Mouse (Mus musculus) telencephalon, adult 2 months (tissue): Measurements from ENCODE around the gene Chd1.
"Not testable (repeated sequence)": the region's sequence is repeated elsewhere in the genome, so short reads cannot be mapped to it uniquely, and the experiment has no call there.

Experiments used
- DNase-seq: peaks from one replicate; pipeline ENCODE4 v3.0.0-alpha.2; 2011; ENCODE audit warnings: low read depth, low spot score

Chd1 gene

DNA sequence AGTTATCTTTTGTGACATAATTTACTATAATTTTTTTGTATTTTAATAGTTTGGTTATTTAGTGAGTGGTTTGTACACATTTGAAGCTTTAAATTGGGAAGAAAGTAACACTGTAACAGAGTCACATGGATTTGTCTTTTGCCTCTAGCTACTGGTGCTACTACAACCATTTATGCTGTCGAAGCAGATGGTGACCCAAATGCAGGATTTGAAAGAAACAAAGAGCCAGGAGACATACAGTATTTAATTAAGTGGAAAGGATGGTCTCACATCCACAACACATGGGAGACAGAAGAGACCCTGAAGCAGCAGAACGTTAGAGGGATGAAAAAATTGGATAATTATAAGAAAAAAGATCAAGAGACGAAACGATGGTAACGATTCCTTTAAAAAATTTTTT lies 26.9 kb downstream of the Chd1 start:
- DNase-seq = no peak

DNA sequence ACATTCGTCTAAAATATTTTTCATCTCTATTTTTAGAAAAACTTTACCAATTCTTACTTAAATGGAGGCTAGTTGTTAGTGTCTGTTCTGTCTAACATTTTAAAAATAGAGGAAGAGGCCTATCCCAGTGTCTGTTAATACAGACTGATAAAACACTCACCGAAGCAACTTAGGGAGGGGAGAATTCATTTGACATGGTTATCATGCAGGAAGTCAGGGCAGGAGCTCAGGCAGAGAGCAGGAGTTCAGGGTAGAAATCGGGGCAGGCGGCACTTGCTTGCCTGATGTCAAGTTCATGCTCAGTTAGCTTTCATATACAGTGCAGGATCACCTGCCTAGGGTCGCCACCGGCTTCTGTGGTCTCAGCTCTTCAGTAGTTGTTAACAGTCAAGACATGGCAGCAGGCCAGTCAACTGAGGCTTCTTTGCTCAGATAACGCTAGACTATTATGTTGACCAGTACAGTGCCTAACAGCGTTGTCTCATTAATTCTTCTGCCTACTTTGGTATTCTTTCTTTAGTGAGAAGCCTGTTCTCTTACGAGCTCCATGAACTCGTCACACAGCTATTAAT lies 32.7 kb downstream of the Chd1 start:
- no peak for DNase-seq

DNA sequence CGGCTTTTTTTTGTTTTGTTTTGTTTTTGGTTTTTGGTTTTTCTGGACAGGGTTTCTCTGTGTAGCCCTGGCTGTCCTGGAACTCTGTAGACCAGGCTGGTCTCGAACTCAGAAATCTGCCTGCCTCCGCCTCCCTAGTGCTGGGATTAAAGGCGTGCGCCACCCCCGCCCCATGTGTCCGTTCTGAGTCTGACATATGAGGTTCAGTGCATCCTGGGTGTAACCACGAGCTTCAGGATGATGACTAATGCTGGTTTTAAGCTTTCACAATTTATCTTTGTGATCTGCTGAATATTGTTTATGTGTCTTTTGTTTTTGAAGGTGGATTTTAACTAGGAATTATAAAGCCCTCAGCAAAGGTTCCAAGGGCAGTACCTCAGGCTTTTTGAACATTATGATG lies 37.1 kb downstream of the Chd1 start:
- no peak for DNase-seq

DNA sequence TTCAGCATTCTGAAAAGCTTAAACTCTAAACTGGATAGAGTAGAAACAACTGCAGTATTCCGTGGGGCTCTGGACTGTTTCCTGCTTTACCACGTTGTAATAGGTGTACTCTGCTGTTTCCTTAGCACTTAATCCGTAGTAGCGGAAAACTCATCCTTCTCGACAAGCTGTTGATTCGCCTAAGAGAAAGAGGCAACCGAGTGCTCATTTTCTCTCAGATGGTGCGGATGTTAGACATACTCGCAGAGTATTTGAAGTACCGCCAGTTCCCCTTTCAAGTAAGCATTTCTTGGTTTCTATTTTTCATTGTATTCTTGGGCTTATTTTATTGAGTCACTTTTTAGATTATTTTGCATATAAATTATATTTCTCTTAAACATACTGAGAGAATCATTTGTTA lies 38.2 kb downstream of the Chd1 start:
- no peak for DNase-seq

DNA sequence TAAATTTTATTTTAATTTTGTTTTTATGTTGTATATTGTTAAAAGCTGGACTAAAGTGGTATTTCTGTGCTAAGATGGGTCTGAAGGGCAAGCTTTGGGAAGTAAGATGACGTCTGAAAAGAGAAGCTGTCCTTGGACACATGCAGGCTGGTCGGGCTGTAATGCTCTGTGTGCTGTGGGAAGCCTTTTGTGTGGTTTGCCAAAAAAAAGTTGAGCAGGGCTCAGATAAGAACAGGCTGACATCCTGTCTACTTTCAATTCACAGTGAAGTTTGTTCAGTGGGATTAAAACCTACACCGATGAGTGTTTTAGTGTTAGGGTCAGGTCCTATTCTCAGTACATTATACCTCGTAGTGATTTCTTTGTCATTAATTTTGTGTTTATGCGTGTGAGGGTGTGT lies 38.6 kb downstream of the Chd1 start:
- DNase-seq = no peak

DNA sequence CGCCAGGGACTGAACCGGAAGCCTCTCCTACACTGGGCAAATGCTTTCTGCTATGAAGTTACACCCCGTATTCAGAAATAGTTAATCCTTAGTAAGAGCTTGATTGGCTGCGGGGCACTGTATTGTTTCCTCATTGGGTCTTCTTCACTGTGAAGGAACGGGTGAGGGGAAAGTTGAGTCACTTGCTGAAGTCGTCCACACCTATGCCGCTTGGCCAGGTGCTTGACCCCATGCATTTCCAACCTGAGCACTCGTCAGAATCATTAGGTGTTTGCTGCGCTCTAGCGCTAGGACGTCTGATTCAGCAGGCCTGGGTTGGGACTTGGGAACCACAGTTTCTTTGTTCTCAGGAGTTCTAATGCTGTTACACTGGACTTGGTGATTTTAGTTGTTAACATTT lies 41.9 kb downstream of the Chd1 start:
- DNase-seq = no peak

DNA sequence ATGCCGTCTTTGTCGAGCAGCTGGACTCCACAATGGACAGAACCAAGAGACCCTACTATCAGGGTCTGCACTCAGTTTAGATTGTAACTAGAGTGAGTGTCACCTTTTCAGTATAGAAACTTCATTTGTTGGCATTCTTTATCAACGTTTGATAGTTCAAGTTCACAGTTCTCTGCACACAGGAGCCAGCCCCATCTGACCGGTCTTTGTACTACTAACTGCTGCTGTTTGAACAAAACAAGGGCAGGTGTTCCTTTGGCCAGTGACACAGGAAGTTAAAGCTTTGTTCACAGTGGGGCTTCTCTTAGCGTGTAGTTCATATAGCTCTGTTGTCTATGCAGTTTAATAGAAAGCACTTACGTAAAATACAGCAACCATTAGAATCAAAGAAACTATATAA lies 43.3 kb downstream of the Chd1 start:
- no peak for DNase-seq

DNA sequence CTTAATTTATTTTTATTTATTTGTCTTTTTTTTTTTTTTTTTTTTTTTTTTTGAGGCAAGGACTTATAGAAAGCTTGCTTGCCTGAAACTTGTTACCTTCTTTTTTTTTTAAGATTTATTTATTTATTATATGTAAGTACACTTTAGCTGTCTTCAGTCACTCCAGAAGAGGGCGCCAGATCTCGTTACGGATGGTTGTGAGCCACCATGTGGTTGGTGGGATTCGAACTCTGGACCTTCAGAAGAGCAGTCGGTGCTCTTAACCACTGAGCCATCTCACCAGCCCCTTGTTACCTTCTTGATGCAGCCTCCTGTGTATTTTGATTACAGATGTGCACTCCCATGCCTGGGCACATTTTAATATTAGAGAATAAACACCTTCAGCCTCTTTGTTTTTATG lies 46.5 kb downstream of the Chd1 start:
- not testable (repeated sequence) for DNase-seq

DNA sequence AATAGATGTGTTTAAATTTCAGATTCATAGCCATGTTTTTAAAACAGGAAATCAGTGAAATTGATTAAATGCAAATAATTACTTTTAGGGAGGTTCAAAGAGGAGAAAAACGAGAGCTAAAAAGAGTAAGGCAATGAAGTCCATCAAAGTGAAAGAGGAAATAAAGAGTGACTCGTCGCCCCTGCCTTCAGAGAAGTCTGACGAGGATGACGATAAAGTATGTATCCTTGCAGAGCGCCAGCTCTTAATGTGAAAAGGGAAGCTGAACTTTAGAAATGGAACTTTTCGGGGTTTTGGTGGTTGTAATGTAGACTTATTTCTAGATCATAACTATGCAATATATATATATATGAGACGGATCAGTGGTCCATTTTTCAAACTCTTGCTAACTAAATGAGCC lies 56.4 kb downstream of the Chd1 start:
- no peak for DNase-seq

DNA sequence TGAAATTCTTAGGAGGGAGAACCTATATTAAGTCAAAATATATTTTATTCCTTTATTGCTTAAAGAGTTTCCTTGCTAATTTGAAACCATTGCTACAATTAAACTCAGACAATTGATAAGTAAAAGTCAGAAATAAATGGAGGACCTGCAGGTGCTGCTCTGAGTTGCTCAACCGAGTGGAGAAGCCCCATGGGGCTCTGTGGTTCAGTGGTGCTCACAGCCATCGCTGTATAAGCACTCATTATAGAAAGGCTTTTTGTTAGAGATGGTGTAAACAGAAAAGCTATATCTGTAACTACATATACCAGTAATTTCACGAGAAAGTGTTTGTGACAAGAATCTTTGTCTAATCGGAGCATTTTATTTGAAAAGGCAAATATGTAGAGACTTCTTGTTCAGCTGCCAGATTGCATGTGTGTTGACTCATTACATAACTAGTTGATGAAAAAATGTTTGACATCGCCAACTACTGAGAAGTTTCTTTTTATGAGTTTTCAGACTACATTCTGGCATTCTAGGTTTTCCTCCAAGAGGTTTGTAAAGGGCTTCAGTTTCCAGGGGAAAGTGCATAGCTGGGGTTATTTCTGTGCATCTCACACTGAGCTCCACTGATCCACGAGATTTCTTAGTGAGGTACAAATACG lies 64.4 kb downstream of the Chd1 start:
- DNase-seq = no peak

DNA sequence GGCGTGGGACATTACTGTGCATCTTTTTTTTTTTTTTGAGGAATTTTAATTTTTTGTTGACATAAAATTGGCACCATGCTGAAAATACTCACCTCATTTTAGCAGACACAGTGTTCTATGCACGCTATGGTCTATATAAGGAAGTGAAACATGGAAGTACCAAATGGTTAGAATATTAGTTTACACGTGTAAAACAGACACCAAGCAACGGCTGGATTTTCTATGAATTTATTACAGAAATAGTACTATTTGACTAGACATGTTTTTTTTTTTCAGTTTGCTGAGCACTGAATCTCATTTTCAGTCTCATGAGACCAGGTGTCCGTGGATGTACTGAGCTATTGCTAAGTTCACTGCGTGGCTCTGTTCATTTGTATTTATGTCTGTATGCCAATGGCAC lies 69.2 kb downstream of the Chd1 start:
- DNase-seq = no peak

DNA sequence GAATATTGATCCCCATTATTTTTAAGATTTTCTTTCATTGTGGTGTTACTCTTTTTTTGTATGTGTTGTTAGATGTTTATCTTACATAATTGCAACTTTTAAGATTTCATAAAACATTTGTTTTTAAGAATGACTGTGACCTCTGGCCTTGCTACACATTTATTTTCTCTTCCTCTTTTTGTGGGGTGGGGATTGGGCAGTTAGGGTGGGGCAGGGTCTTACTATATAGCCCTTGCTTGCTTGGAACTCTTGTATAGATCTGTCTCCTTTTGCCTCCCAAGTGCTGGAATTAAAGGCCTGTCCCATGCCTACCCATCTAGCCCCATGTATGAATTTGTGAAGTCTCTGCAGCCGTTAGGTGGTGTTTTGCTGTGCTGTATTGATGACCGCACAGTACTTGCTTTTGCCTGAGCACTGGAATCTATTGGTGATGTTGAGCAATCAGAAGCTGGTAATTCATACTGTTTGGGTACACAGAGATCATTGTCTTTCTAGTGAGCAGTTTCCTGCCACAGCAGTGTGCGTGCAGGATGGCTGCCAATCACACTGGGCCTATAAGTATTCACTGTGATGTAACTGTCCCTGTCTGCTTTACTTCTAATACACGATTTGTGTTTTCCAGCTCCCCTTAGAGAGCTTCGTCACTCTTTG lies 69.9 kb downstream of the Chd1 start:
- DNase-seq = no peak

DNA sequence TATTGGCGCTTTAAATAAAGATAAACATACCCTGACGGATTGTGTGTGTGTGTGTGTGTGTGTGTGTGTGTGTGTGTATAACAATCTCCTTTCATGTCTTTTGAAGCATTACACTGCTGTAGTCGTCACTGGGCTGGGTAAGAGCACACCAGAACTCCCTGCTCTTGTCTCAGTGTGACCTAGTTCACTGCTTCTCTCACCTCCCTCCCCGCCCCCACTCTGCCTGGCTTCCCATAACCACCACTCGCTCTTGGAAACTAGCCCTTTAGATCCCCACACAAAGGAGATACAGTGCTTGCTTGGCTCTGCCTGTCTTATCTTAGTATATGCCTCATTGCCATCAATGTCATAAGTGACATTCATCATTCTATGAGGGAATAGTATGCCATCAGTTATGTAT lies 71.6 kb downstream of the Chd1 start:
- no peak for DNase-seq

DNA sequence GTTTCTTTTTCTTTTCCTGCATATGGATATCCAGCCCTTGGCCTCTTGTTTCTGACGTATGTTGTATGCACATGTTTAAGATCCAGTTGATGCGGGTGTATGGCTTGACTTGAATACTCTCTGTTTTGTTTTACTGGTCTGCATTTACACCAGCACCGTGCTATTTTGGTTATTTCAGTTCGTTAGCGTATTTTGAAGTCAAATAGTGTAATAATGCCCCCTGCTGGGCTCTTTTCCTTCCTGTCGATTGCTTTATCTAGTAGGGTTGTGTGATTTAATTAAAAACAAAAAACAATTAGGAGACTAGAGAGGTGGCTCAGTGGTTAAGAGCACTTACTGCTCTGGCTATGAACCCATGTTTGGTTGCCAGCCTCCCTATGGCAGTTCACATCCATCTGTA lies 73.2 kb downstream of the Chd1 start:
- no peak for DNase-seq

DNA sequence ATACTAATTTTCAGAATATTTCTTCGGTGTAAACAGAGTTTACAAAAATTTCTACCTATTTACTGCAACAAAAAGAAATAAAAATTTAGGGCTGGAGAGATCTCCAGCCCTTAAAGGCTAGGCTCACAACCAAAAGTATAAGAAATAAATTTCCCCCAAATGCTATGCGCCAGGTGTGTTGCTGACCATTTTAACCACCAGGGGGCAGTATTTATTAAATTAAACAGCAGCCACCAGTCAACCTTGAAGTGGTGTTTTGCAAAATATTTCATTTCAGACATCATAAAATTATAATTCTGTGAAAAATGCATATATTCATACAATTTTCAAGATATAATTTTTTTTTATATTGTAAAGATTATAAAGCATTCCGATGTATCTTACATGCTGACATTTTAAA lies 82.3 kb downstream of the Chd1 start:
- no peak for DNase-seq

DNA sequence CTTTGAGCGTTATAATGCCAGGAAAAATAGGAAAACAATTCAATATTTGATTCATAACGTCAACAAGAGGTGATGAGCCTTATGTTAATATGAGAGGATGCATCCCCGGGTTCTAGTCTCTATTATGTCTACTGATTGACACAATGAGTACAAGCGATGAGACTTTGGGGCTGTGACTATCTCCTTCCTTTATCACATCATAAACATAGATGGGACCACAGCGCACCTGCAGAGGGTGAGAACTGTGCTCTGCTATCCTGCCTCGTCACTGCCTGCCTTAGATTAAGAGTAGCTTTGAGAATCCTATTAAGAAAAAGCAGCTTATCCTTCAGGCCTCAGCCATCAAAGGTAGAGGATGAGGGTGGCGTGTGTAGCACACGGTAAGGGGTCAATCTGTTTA lies 85.9 kb downstream of the Chd1 start:
- DNase-seq = no peak

DNA sequence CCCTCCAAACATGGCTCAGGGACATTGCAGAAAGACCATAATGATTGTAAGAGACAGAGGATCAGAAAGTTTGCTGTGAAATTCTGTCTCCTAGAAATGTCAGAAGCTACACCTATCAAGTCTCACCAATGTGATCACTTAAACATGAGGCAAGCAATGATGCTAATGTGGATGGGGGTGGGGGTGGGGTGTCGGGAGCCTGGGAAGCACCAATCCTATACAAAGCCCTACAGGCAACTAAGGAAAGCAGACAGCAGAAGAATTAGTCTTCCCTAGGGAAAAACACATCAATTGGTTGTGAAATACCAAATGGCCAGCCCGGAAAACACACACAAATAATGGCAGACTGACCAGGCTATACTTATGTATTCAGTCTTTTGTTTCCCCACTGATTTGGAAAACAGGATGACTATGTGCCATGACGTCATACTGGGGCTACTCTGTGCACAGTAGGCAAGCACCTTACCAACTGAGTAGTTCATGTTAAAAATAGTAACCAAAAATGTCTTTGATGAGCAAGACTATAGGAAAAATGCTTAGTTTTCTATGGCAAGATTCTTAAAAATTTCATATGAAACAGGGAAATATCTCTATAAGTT lies 94.5 kb downstream of the Chd1 start:
- DNase-seq = no peak

DNA sequence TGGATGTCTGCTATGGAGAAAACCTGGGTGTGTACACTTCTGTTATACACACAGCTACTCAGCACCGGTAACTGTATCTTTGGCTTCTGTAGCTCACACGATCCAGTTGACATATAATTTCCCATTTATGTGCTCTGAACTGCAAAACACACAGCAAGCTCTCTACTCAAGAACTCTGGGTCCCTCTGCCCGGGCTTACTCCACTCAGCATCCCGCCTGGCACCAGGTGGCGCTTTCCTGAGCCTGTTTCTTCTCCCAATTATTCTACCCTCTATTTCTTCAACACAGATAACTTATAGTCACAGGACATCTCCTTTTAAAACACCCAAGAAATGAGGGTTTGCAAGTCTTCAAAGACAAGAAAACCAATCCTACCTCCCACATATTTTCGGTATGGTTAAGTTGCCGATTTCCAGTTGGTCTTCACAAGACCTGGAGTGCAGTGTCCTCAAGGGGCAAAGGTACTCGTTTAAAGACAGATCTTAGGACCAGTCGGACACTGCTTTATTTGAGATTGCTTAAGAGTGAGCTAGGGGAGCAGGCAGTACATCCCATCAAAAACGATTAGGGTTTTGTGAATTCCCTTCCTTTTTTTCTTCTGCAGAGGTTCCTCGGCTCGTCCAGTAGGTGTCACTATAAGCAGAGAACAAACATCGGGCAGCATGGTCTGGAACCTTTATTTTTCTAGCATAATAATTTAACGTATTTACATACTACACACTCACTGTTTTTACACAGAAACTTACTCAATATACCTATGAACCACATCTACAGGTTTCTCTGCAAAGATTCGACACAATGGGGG lies 99.4 kb downstream of the Chd1 start:
- DNase-seq = no peak

DNA sequence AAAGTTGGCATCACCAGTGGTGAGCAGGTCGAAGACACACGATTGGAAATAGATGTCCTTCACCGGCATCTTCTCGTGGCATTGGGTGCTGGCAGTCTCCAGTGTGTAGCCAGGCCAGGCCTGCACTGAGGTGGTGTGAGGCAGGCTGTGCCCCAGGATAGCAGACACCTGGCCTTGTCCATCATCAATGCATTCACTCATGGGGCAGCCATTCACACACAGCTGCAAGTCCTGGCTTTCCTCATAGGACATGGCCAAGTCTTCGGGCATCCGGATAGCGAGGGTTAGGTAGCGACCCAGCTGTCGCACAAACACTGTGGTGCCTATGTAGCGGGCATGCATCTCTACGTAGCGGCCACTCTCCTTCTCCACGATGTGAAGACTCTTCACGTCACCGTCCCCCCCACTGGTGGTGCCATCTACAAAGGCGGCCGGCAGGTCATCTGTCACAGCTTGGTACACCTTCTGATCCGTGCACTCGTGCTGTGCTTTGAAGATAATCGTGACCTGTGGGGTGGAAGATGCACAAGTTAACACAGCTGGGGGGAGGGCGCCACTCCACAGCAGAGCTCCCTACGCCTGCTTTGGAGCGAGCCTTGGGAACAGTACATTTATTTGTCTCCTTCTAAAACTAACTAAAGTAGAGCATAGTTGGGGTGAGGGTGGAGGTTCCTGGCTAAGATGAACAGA lies 102.7 kb downstream of the Chd1 start:
- no peak for DNase-seq

DNA sequence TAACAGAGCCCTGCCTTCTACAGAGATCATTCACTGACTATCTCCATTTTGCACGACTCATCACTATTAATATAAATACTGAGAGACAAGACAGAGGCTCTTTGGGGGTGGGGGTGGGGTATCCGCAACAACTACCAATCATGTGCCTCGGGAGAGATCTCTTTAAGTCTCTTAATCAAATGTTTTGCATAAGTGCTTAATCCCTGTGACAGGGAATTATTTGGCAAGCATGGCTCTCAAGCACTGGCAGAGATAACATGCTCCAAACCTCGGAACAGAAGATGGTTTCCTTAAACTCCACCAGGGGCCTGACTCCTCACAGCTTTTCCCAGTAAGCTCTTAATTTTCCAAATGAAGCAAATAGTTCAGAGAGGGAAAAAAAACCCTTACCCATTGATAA lies 103.2 kb downstream of the Chd1 start:
- DNase-seq = no peak

DNA sequence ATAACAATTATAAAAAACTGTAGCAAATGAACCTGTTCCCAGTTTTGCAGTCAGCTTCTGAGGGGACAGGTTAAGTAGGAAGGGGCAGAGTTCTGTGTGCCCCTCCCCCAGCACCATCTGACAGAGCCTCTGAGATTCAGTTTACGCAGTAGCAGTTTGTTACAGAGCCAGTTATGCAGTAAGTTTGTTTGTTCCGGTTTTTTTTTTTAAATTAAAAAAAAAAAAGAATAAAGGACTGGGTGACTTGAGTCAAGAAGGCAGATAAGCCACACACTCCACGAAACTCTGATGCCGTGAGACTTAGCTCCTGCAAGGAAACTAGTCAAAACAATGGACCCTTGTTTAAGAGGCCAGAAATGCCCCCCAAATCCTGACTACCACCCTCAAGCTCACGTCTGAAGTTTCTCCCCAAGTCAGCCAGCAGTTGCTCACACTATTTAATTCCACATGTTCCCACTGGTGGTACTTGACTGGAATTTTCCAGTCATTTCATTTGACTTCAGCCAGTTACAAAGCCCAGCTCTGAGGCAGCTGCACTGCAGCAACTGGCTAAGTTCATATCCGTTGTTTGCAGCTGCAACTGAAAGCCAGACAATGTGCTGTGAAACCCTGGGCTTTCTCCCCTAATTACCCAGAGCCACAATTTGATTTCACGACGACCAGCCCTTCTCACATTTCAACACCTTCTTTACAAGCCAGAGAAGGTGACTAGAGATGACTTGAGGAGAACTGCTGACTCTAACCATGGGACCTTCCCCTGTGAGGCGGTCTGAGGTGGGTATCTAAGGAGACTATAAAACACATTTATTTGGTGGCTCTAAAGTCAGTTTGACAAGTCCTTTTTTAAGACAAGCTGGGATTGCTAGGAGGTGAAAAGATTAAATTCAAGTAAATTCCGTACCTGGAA lies 104.0 kb downstream of the Chd1 start:
- DNase-seq = no peak
